ENCODE assay signal across 8 mouse cellular contexts in genomic region chr3:69315810-69316390, GRCm38 (mm10). TPM values are rescaled to one million over a fixed set of nuclear protein-coding genes. Genes with fewer than 3 reads are reported as not detected.
DNase-seq lines count a peak whose midpoint lies in the region; ATAC-seq and TF ChIP-seq lines count a peak whose summit lies in the region.

No protein-coding gene starts in this region.

- H3K9me3 ChIP-seq in heart, embryonic 12.5 days (replicated peaks), result no peaks in the 10 kb centered on the region
- H3K9me3 ChIP-seq in G1E (replicated peaks), result peaks cover 11% of the 10 kb centered on the region
- H3K9me3 ChIP-seq in hindbrain, embryonic 10.5 days, result no peaks in the 10 kb centered on the region
- no peaks in the 10 kb centered on the region for H3K9me3 ChIP-seq in megakaryocyte, embryonic 14.5 days

- H3K36me3 ChIP-seq in heart, embryonic 12.5 days, result no peaks in the 10 kb centered on the region
- no peaks in the 10 kb centered on the region for H3K36me3 ChIP-seq in G1E (replicated peaks)
- H3K36me3 ChIP-seq in hindbrain, embryonic 10.5 days, result no peaks in the 10 kb centered on the region
- H3K36me3 ChIP-seq in megakaryocyte, embryonic 14.5 days (replicated peaks; ENCODE audit: low read length), result no peaks in the 10 kb centered on the region

- peaks cover 15% of the 10 kb centered on the region for H3K4me1 ChIP-seq in heart, embryonic 12.5 days (replicated peaks)
- H3K4me1 ChIP-seq in G1E (ENCODE audit: insufficient read depth, low read depth, low read length), result peaks cover 20% of the 10 kb centered on the region
- H3K4me1 ChIP-seq in hindbrain, embryonic 10.5 days (replicated peaks), result peaks cover 31% of the 10 kb centered on the region
- H3K4me1 ChIP-seq in megakaryocyte, embryonic 14.5 days, result peaks cover 25% of the 10 kb centered on the region

- peak; percentile 44 for ATAC-seq in heart, embryonic 12.5 days (ENCODE audit: insufficient number of reproducible peaks, low FRiP score)
- no peak for ATAC-seq in G1E (ENCODE audit: extremely low read depth, insufficient number of reproducible peaks, low FRiP score, poor library complexity, severe bottlenecking)

- TF ChIP-seq CTCF in G1E (IDR thresholded peaks at IDR 0.05; ENCODE audit: low read depth, low read length), result no peak

- no peaks in the 10 kb centered on the region for H3K27me3 ChIP-seq in heart, embryonic 12.5 days (replicated peaks)
- H3K27me3 ChIP-seq in G1E (ENCODE audit: insufficient read depth, low read length), result no peaks in the 10 kb centered on the region
- peaks cover 7% of the 10 kb centered on the region for H3K27me3 ChIP-seq in hindbrain, embryonic 10.5 days (ENCODE audit: insufficient read depth, poor library complexity, severe bottlenecking)
- peaks cover 29% of the 10 kb centered on the region for H3K27me3 ChIP-seq in megakaryocyte, embryonic 14.5 days (replicated peaks)

- H3K4me2 ChIP-seq in heart, embryonic 12.5 days, result peak overlapping the region; percentile 94

- whole genome bisulfite sequencing in heart, embryonic 12.5 days, result 1% methylated on average over 18 of the region's 18 CpGs
- 3% methylated on average over 18 of the region's 18 CpGs for WGBS in hindbrain, embryonic 10.5 days

- no peak for DNase-seq in heart, adult 11 months
- no peak for DNase-seq in G1E (ENCODE audit: low spot score)
- DNase-seq in hindbrain, embryonic 10.5 days (ENCODE audit: low spot score), result no peak
- no peak for DNase-seq in left cerebral cortex, adult 18-20 months (ENCODE audit: low spot score in 2 of 2)
- no peak for DNase-seq in adrenal gland, postnatal 10 days
- DNase-seq in gastrocnemius, postnatal 25 days, result no peak

- peak overlapping the region; percentile 90 for H3K9ac ChIP-seq in heart, embryonic 12.5 days

- H3K27ac ChIP-seq in heart, embryonic 12.5 days (ENCODE audit: poor library complexity, severe bottlenecking), result peak overlapping the region; percentile 78
- peak overlapping the region; percentile 98 for H3K27ac ChIP-seq in hindbrain, embryonic 10.5 days

- peak overlapping the region; percentile 81 for H3K4me3 ChIP-seq in heart, embryonic 12.5 days
- H3K4me3 ChIP-seq in G1E (ENCODE audit: low read depth, low read length), result peak overlapping the region; percentile 75
- H3K4me3 ChIP-seq in hindbrain, embryonic 10.5 days, result peak overlapping the region; percentile 82
- H3K4me3 ChIP-seq in megakaryocyte, embryonic 14.5 days (replicated peaks), result peak overlapping the region; percentile 96

RNA-seq across cellular contexts. Expression of gene Ppm1l, which starts 0.8 kb away (rescaled TPM):
- polyA plus RNA-seq in heart, embryonic 12.5 days (2016; fragmentation: Nextera tagmentation; extraction: Ambion mirVana), result 9.8 and 11.8 TPM in 2 replicates
- total RNA-seq in G1E (2014; fragmentation: Nextera tagmentation) (12.8 and 16.6 TPM in 2 replicates), G1E (2017) (4.2 and 5.6 TPM in 2 replicates)
- 1.5 TPM in 2 replicates for polyA plus RNA-seq in G1E (2012)
- 13.3 and 17.3 TPM in 2 replicates for polyA plus RNA-seq in hindbrain, embryonic 10.5 days (2016; fragmentation: Nextera tagmentation; extraction: Ambion mirVana)
- polyA plus RNA-seq in megakaryocyte, embryonic 14.5 days (2012; ENCODE audit: insufficient read depth, low replicate concordance), result 0.10 and 0.23 TPM in 2 replicates
- 10 to 100 TPM; 77.3 to 84.5 TPM for total RNA-seq in left cerebral cortex, adult 18-20 months (2021)
- total RNA-seq in adrenal gland, postnatal 10 days (2021), result 10 to 100 TPM; 11.1 to 13.0 TPM
- 10 to 100 TPM; 45.9 to 60.4 TPM for total RNA-seq in gastrocnemius, postnatal 25 days (2021)
